Mouse (Mus musculus) embryonic facial prominence, embryonic 10.5 days (tissue): ENCODE measurements around the gene Ppp1r21. TPM values are rescaled to one million over a fixed set of nuclear protein-coding genes. Genes with fewer than 3 reads are reported as not detected.
A peak's percentile ranks its signal among the peaks of the same experiment; 100 is the strongest.

ENCODE experiments used
- DNase-seq: peaks from one replicate; pipeline ENCODE4 v3.0.0-alpha.2; 2017; ENCODE audit warnings: low spot score
- H3K27ac ChIP-seq: fragments of 300-500 bp; sonication (generic); replicated peaks from 2 replicates; pipeline ENCODE4 v1.5.1; 2016; ENCODE audit warnings: mild to moderate bottlenecking
- H3K27me3 ChIP-seq: fragments of 300-500 bp; sonication (generic); replicated peaks from 2 replicates; pipeline ENCODE4 v1.6.1; 2016; ENCODE audit warnings: low read depth, mild to moderate bottlenecking; ENCODE audit not compliant: poor library complexity, severe bottlenecking
- H3K36me3 ChIP-seq: fragments of 300-500 bp; sonication (generic); replicated peaks from 2 replicates; pipeline ENCODE4 v1.6.1; 2016; ENCODE audit warnings: mild to moderate bottlenecking, moderate library complexity
- H3K4me1 ChIP-seq: fragments of 300-500 bp; sonication (generic); 2 replicates; pipeline ENCODE4 v1.6.1; 2016
- H3K4me3 ChIP-seq: fragments of 300-500 bp; sonication (generic); 2 replicates; pipeline ENCODE4 v1.5.1; 2016; ENCODE audit warnings: mild to moderate bottlenecking, moderate library complexity
- H3K9me3 ChIP-seq: fragments of 300-500 bp; sonication (generic); 2 replicates; pipeline ENCODE4 v1.6.1; 2016; ENCODE audit warnings: mild to moderate bottlenecking
- WGBS: fragments of 180-500 bp; shearing (Covaris S2); methylation state at CpG from one replicate; pipeline ENCODE4 v1.1.7; 2016; 5-methylcytosine and 5-hydroxymethylcytosine counted together
- polyA plus RNA-seq: library from polyadenylated mRNA; unstranded; fragments of >200 nt; fragmentation: Nextera tagmentation; extraction: Ambion mirVana; gene quantifications from 2 replicates; pipeline ENCODE4 v1.2.1, GENCODE M21; 2016

Gene Ppp1r21
- polyA plus RNA-seq, 1 experiment from 2014 or later, result 17.9 TPM

DNA sequence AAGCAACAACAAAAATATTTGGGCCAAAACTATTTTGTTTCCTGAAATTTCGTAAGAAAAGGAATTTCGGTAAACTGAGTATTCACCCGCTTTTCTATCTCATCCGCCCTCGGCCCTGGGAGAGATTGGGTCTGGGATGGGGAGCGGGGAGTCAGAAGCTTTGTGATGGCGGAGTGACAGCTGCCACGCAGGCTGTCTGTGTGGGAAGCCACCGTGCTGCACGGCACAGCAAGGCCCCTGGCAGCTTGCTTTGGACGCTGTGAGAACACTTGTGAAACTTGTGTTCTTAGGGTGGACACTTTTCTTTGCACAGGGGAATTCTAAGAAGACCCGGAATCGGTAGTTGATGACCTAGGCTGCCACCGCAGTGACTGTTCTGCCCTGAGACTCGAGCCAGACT is 57.5 kb downstream of the Ppp1r21 start:
- no peaks in the 10 kb centered on the region for H3K27me3 ChIP-seq
- H3K4me1 ChIP-seq, result no peaks in the 10 kb centered on the region
- H3K4me3 ChIP-seq, result no peak overlapping the region
- no peak for DNase-seq
- H3K36me3 ChIP-seq, result peaks cover 64% of the 10 kb centered on the region
- H3K27ac ChIP-seq, result no peak overlapping the region
- 81% methylated on average over 15 of the region's 15 CpGs for WGBS
- H3K9me3 ChIP-seq, result no peaks in the 10 kb centered on the region

DNA sequence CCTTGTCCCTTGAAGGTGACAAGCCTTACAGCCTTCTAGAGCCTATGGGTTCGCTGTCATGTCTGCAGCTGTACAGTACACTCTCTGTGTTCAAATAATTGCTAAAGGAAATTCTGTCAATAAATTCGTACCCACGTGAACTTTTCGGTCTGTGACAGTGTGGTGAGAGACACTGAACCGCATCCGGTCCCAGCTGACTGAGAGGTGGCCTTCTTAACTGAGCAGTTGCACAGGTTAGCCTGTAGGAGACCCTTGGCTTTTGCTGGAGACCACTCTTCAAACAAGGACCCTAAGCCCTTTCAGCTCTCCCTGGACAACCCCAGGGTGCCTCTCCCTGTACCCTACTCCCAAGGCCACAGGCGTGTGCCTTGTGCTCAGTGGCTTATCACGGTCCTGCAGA is 58.3 kb downstream of the Ppp1r21 start:
- no peaks in the 10 kb centered on the region for H3K4me1 ChIP-seq
- WGBS, result 93% methylated on average over 8 of the region's 8 CpGs
- no peak for DNase-seq
- H3K27ac ChIP-seq, result no peak overlapping the region
- H3K4me3 ChIP-seq, result no peak overlapping the region
- no peaks in the 10 kb centered on the region for H3K9me3 ChIP-seq
- no peaks in the 10 kb centered on the region for H3K27me3 ChIP-seq
- H3K36me3 ChIP-seq, result peaks cover 58% of the 10 kb centered on the region

GRCm38 (mm10) chr17:88590251-88590650 is 60.3 kb downstream of the Ppp1r21 start:
- Histone ChIP-seq H3K27ac (no peak overlapping the region), H3K27me3 (no peaks in the 10 kb centered on the region), H3K4me3 (no peak overlapping the region), H3K4me1 (no peaks in the 10 kb centered on the region), H3K9me3 (no peaks in the 10 kb centered on the region), H3K36me3 (peaks cover 38% of the 10 kb centered on the region)
- WGBS, result 92% methylated on average over 6 of the region's 6 CpGs
- DNase-seq, result no peak

DNA sequence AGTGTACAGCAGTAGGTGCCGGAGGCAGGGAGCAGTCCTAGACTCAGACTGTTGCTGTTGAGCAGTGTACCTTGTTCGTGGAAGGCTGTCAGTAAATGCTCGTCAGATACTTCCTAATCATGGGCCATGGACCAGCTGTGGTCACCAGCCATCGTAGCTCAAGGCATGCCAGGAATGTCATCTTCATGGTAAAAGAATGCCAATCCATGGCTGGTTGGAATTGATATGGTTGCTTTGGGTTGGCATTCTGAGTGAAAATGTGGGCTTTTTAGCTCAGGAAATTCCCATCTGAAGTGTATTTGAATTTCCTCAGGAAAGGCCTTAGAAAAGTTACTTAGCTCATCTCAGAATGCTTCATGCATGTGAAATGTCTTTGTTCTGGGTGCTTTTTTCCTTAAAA is 65.2 kb downstream of the Ppp1r21 start:
- H3K4me3 ChIP-seq, result no peak overlapping the region
- peaks cover 34% of the 10 kb centered on the region for H3K4me1 ChIP-seq
- no peaks in the 10 kb centered on the region; the same call in 1 of the 2 replicates for H3K36me3 ChIP-seq
- H3K9me3 ChIP-seq, result no peaks in the 10 kb centered on the region
- DNase-seq, result no peak
- H3K27ac ChIP-seq, result no peak overlapping the region
- H3K27me3 ChIP-seq, result no peaks in the 10 kb centered on the region
- WGBS, result 81% methylated on average over 4 of the region's 4 CpGs

DNA sequence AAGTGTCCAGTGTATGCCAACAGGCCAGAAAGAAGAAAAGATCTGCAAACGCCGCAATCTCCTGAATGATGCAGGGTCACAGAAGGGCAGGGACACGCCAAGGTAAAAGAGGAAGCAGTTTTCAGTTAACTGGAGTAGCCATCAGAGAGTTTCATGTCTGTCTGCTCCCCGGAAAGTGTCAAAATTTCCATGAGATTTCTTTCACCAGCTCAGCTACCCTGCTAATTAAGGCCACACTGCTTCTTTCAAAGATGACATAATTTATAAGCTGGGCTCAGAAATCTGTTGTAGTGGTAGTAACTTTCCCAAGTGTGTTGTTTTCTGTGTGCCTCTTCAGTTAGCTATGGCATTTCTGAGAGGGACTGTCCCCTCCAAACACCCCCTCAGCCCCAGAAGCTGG is 66.2 kb downstream of the Ppp1r21 start:
- WGBS, result 80% methylated on average over 4 of the region's 4 CpGs
- no peak overlapping the region for H3K27ac ChIP-seq
- no peaks in the 10 kb centered on the region for H3K36me3 ChIP-seq
- no peaks in the 10 kb centered on the region for H3K9me3 ChIP-seq
- H3K27me3 ChIP-seq, result no peaks in the 10 kb centered on the region
- H3K4me1 ChIP-seq, result peaks cover 39% of the 10 kb centered on the region
- no peak for DNase-seq
- no peak overlapping the region for H3K4me3 ChIP-seq

DNA sequence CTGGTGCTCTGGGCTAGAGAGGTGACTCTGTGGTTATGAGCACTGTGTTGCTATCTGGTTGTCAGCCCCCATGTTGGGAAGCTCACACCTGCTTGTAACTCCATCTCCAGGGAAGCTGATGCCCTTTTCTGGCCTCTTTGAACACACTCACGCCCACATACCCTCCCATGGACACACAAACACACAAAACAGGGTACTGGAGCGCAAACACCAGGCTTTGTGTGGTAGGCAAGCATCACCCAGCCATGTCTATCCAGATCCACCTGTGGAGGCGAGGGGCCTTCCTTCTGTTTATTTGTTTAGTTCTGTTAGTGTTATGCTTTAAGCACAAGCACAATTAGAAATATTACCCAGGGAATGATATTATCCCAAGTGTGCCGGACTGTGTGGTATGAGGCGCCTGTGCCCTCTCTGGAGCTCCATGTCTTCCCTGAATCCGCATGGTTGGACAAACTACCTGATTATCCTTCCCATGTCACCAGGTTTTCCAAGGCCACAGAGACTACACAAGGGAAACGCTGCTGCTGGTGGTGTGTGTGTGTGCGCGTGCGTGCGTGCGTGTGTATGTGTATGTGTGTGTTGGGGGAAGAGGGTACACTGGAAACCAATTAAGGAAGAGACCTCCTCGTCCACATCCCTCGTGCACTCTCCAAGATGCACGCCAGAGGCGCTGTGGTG is 66.8 kb downstream of the Ppp1r21 start:
- Histone ChIP-seq H3K4me3 (peak overlapping the region; percentile 71), H3K27me3 (no peaks in the 10 kb centered on the region), H3K9me3 (no peaks in the 10 kb centered on the region), H3K36me3 (no peaks in the 10 kb centered on the region), H3K27ac (peak overlapping the region; percentile 89), H3K4me1 (peaks cover 39% of the 10 kb centered on the region)
- DNase-seq, result no peak
- WGBS, result 27% methylated on average over 16 of the region's 16 CpGs

- peaks cover 39% of the 10 kb centered on the region for H3K4me1 ChIP-seq
- no peaks in the 10 kb centered on the region for H3K9me3 ChIP-seq
- no peaks in the 10 kb centered on the region for H3K36me3 ChIP-seq
- H3K4me3 ChIP-seq, result peak within 1 kb of the TSS; percentile 71
- H3K27me3 ChIP-seq, result no peaks in the 10 kb centered on the region
- H3K27ac ChIP-seq, result peak within 1 kb of the TSS; percentile 89
- under 1% methylated on average over 41 of the region's 41 CpGs for WGBS
- peak; percentile 90 for DNase-seq
Observed at GRCm38 (mm10) chr17:88597222-88598055, 67.5 kb downstream of the Ppp1r21 start, which contains the start of gene Ston1. Gene Ston1 (plus strand): TSS chr17:88597684.

DNA sequence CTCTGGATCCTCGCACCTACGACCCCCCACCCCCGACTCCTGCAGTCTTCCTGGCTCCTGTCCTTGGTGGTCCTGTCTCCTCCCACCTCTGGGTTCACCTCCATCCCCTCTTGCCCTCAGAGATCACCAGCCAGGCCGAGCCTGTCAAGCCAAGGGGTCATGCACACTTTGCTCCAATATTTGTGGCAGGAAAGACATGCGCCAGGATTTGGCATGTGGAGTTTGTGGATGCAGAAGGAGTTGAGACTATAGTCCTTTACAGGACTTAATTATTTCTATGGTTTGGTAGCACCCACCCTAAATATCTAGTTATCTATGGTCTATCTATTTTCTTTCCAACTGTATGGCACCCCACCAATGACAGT is 68.1 kb downstream of the Ppp1r21 start:
- H3K27ac ChIP-seq, result peak overlapping the region; percentile 89

DNA sequence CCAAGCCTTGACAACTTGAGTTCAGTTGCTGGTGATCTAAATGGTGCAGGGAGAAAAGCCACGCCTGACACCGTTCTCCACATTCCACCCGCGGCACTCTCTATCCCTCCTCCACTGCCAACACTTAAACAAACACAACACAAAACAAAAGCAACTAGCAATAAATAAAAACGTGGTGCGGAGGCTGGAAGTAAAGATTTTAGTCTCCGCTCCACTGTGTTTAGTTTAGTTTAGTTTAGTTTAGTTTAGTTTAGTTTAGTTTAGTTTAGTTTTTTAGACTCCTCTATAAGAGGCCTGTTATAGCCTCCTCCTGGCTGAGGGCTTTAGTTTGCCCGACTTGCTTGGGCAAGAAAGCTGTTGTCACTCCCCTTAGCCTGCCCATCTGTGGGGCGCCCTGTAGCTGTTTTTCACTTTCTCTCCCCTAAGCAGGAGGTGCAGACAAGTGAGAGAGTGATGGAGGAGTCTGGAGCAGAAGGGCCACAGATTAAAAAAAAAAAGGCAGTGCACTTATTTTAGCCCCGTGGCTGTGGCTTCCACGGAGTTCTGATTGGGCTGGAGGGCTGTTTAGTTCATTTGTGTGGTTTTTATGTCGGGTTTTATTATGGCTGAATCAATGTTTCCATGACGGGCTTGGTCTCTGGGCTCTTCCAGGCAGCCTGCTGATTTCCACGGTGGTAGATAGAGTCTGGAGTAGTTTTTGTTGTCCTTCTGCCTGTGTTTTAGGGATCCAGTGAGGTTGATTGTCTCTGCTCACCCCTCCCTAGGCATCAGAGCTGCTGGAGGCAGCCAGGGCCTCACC is 68.9 kb downstream of the Ppp1r21 start:
- Histone ChIP-seq H3K36me3 (peaks cover 3% of the 10 kb centered on the region), H3K4me1 (peaks cover 39% of the 10 kb centered on the region), H3K4me3 (peak overlapping the region; percentile 71; the same call in 1 of the 2 replicates), H3K27me3 (no peaks in the 10 kb centered on the region), H3K9me3 (no peaks in the 10 kb centered on the region), H3K27ac (peak overlapping the region; percentile 69)
- WGBS, result 23% methylated on average over 14 of the region's 14 CpGs
- DNase-seq, result peak; percentile 25

More for the DNA sequence above, 68.1 kb downstream of the Ppp1r21 start:
- WGBS, result 8% methylated on average over 5 of the region's 5 CpGs
- H3K36me3 ChIP-seq, result no peaks in the 10 kb centered on the region
- no peaks in the 10 kb centered on the region for H3K27me3 ChIP-seq
- no peak for DNase-seq
- peak overlapping the region; percentile 71 for H3K4me3 ChIP-seq
- no peaks in the 10 kb centered on the region for H3K9me3 ChIP-seq
- H3K4me1 ChIP-seq, result peaks cover 39% of the 10 kb centered on the region

DNA sequence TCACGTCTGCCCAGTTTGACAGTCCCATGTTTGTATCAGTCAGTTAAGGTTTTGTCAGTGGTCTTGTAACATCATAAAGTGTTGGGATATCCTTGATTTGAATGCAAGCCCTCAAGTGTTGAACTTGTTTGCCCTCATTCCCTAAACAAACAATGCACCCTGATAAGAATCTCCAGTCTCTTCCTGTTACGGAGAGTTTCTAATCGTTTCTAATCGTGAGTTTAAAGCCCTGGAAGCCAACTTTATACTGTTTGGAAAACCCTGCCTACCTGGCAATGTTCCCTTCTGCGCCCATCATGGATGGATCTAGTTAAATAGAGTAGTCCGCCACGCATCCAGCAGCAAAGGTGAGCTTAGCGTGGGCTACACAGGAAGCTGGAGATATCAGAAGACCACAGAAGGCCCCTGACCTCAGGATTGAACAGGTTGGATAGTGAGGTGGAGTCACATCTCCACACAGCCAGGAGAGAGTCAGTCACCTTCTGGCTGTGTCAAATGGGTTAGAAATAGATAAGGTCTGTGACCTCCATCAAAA is 70.6 kb downstream of the Ppp1r21 start:
- no peaks in the 10 kb centered on the region for H3K9me3 ChIP-seq
- H3K4me3 ChIP-seq, result no peak overlapping the region
- no peak for DNase-seq
- WGBS, result 82% methylated on average over 8 of the region's 8 CpGs
- H3K27ac ChIP-seq, result no peak overlapping the region
- H3K36me3 ChIP-seq, result peaks cover 5% of the 10 kb centered on the region
- H3K27me3 ChIP-seq, result no peaks in the 10 kb centered on the region
- peaks cover 39% of the 10 kb centered on the region for H3K4me1 ChIP-seq

DNA sequence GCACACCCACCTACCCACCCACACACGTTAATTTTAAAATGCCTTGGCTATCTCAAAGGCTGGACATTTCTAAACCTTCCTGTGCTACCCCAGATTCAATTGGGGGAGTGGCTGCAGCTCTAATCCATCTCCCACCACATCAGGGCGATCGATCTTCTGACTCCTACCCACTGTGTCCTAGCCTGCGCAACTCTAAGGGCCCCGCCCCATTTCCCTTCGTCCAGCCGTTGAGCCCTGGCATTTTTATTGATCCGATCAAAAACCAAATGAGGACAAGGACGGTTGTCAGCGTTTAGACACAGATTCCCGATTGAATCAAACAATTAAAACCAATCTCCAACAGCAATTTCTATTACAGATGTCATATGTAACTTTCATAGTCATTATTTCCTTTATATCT is 74.0 kb downstream of the Ppp1r21 start:
- Histone ChIP-seq H3K27ac (no peak overlapping the region), H3K9me3 (no peaks in the 10 kb centered on the region), H3K36me3 (peaks cover 5% of the 10 kb centered on the region), H3K4me1 (peaks cover 17% of the 10 kb centered on the region), H3K27me3 (no peaks in the 10 kb centered on the region), H3K4me3 (no peak overlapping the region)
- WGBS, result 92% methylated on average over 11 of the region's 11 CpGs
- DNase-seq, result no peak

GRCm38 (mm10) chr17:88606056-88606455 is 76.1 kb downstream of the Ppp1r21 start:
- H3K36me3 ChIP-seq, result peaks cover 5% of the 10 kb centered on the region
- no peaks in the 10 kb centered on the region for H3K27me3 ChIP-seq
- no peaks in the 10 kb centered on the region for H3K9me3 ChIP-seq
- H3K4me3 ChIP-seq, result no peak overlapping the region
- H3K4me1 ChIP-seq, result peaks cover 5% of the 10 kb centered on the region
- no peak overlapping the region for H3K27ac ChIP-seq
- WGBS, result 94% methylated on average over 2 of the region's 2 CpGs
- no peak for DNase-seq
